Mouse (Mus musculus) lung, adult 2 months (tissue): ENCODE data around the gene Rrp1.

Source experiments
- CTCF ChIP-seq: fragments of 200-500 bp; IDR thresholded peaks from 2 replicates; pipeline ENCODE4 v1.5.1; 2011; ENCODE audit warnings: mild to moderate bottlenecking, low read length, control low read depth; ENCODE audit not compliant: insufficient read depth
- POLR2A ChIP-seq: fragments of 200-500 bp; IDR thresholded peaks from 2 replicates; pipeline ENCODE4 v1.6.1; 2011; ENCODE audit warnings: low read depth, mild to moderate bottlenecking, control low read depth, low read length, borderline replicate concordance; ENCODE audit errors: extremely low read depth

GRCm38 (mm10) chr10:78363366-78363765 lies 49.5 kb downstream of the Rrp1 start:
- TF ChIP-seq CTCF (no peak), POLR2A (no peak)
